Comparison of ENCODE assay signal across 21 mouse cellular contexts in the genomic region with DNA sequence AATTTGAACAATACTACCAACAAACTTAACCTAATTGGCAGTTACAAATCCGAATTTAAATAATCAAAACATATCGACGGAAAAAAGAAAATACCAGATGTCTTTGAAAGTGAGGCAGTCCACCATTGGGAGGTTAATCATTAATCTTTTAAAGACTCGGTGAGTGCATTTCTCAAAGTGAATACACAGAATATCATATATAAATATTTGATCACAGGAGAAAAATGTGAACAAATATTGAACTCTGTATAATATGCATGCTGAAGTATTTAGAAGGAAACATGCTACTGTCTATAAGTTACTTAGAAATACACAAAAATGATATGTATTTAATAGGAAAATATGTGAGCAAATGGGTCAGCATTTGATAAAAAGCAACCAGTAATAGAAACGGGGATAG. TPM values are rescaled to one million over a fixed set of nuclear protein-coding genes. Genes with fewer than 3 reads are reported as not detected.
DNase-seq lines count a peak whose midpoint lies in the region; ATAC-seq and TF ChIP-seq lines count a peak whose summit lies in the region.
"Had no signal": no experiment of that assay in that cellular context is flagged by ENCODE, and none has a peak within 500 bp of the region (broad histone marks: within the 10 kb centered on the region; RNA-seq: fewer than 3 reads in every experiment).

No protein-coding gene starts in this region.

- TF ChIP-seq EP300 in stomach, postnatal 0 days (optimal IDR thresholded peaks at IDR 0.05) = no peak

- H3K9ac ChIP-seq in intestine, embryonic 15.5 days = no peak overlapping the region
- no peak overlapping the region for H3K9ac ChIP-seq in intestine, embryonic 16.5 days (ENCODE audit: low read depth, low read length)
- H3K9ac ChIP-seq in stomach, embryonic 16.5 days (ENCODE audit: low read length) = no peak overlapping the region
- H3K9ac ChIP-seq in stomach, postnatal 0 days (ENCODE audit: low read length) = no peak overlapping the region

- H3K4me1 ChIP-seq in intestine, embryonic 15.5 days (replicated peaks) = no peaks in the 10 kb centered on the region
- no peaks in the 10 kb centered on the region for H3K4me1 ChIP-seq in intestine, embryonic 16.5 days (ENCODE audit: control insufficient read depth, insufficient read depth, low read length)
- no peaks in the 10 kb centered on the region for H3K4me1 ChIP-seq in stomach, embryonic 16.5 days (ENCODE audit: control insufficient read depth, insufficient read depth, low read length)
- no peaks in the 10 kb centered on the region for H3K4me1 ChIP-seq in stomach, postnatal 0 days (replicated peaks; ENCODE audit: control insufficient read depth, insufficient read depth)

- ATAC-seq in intestine, embryonic 15.5 days = 0 out of 2 replicates have a peak, but pooled peaks have one; percentile 45
- ATAC-seq in intestine, embryonic 16.5 days = no peak
- peak; percentile 56; the same call in 1 of the 2 replicates for ATAC-seq in stomach, embryonic 16.5 days (ENCODE audit: insufficient read depth, low FRiP score)
- peak; percentile 65; the same call in 1 of the 2 replicates for ATAC-seq in stomach, postnatal 0 days (ENCODE audit: low FRiP score, low TSS enrichment)
- ATAC-seq: activated CD4-positive, CD25-positive, alpha-beta regulatory T cell, adult 4 months; CD4-positive, CD25-positive, alpha-beta regulatory T cell, adult 4 months; Patski had no signal

- TF ChIP-seq CTCF in stomach, postnatal 0 days (IDR thresholded peaks at IDR 0.05; ENCODE audit: low read depth) = no peak

- H3K4me2 ChIP-seq in intestine, embryonic 15.5 days (replicated peaks) = no peak overlapping the region
- no peak overlapping the region for H3K4me2 ChIP-seq in intestine, embryonic 16.5 days (ENCODE audit: low read depth, low read length)
- no peak overlapping the region for H3K4me2 ChIP-seq in stomach, embryonic 16.5 days (ENCODE audit: low read depth, low read length)
- H3K4me2 ChIP-seq in stomach, postnatal 0 days (replicated peaks; ENCODE audit: low read depth) = no peak overlapping the region

- H3K27me3 ChIP-seq in intestine, embryonic 15.5 days (replicated peaks) = no peaks in the 10 kb centered on the region
- no peaks in the 10 kb centered on the region for H3K27me3 ChIP-seq in intestine, embryonic 16.5 days (replicated peaks; ENCODE audit: control insufficient read depth, insufficient read depth, low read length)
- H3K27me3 ChIP-seq in stomach, embryonic 16.5 days (ENCODE audit: control insufficient read depth, insufficient read depth, low read length) = no peaks in the 10 kb centered on the region
- H3K27me3 ChIP-seq in stomach, postnatal 0 days (ENCODE audit: control insufficient read depth, insufficient read depth, low read length) = no peaks in the 10 kb centered on the region
- H3K27me3 ChIP-seq: CH12.LX had no signal

- 58% methylated on average over 5 of the region's 5 CpGs for WGBS in intestine, embryonic 15.5 days
- 54% methylated on average over 5 of the region's 5 CpGs for WGBS in intestine, embryonic 16.5 days
- 49% methylated on average over 5 of the region's 5 CpGs for WGBS in stomach, embryonic 16.5 days
- WGBS in stomach, postnatal 0 days = 38% methylated on average over 5 of the region's 5 CpGs

- H3K27ac ChIP-seq in intestine, embryonic 15.5 days = no peak overlapping the region
- H3K27ac ChIP-seq in intestine, embryonic 16.5 days (ENCODE audit: low read length) = no peak overlapping the region
- no peak overlapping the region for H3K27ac ChIP-seq in stomach, embryonic 16.5 days (ENCODE audit: low read length)
- H3K27ac ChIP-seq in stomach, postnatal 0 days (replicated peaks) = no peak overlapping the region

- no peak for DNase-seq in stomach, postnatal 0 days (ENCODE audit: low spot score)
- DNase-seq in neural tube, embryonic 10.5 days (ENCODE audit: extremely low spot score, low spot score) = no peak
- DNase-seq in layer of hippocampus, adult 11-12 months (ENCODE audit: low spot score) = no peak
- DNase-seq: adrenal gland, adult 2 months; adrenal gland, adult 8-10 months; adrenal gland, postnatal 10 days; adrenal gland, postnatal 14 days; adrenal gland, postnatal 25 days; adrenal gland, postnatal 36 days; B cell, adult 2 months; cerebellum, adult 11 months; cerebellum, adult 11-12 months; cerebellum, adult 18-20 months had no signal

- H3K9me3 ChIP-seq in intestine, embryonic 15.5 days = no peaks in the 10 kb centered on the region
- H3K9me3 ChIP-seq in intestine, embryonic 16.5 days (ENCODE audit: control insufficient read depth, low read length) = no peaks in the 10 kb centered on the region
- H3K9me3 ChIP-seq in stomach, embryonic 16.5 days (replicated peaks; ENCODE audit: control insufficient read depth, low read length) = no peaks in the 10 kb centered on the region
- H3K9me3 ChIP-seq in stomach, postnatal 0 days (ENCODE audit: control insufficient read depth, low read length) = no peaks in the 10 kb centered on the region

- H3K4me3 ChIP-seq in intestine, embryonic 15.5 days (replicated peaks) = no peak overlapping the region
- H3K4me3 ChIP-seq in intestine, embryonic 16.5 days (ENCODE audit: low read length) = no peak overlapping the region
- no peak overlapping the region for H3K4me3 ChIP-seq in stomach, embryonic 16.5 days (replicated peaks; ENCODE audit: low read length)
- no peak overlapping the region for H3K4me3 ChIP-seq in stomach, postnatal 0 days (ENCODE audit: low read depth, low read length)

- H3K36me3 ChIP-seq in intestine, embryonic 15.5 days = no peaks in the 10 kb centered on the region
- no peaks in the 10 kb centered on the region for H3K36me3 ChIP-seq in intestine, embryonic 16.5 days (ENCODE audit: control insufficient read depth, insufficient read depth, low read length)
- H3K36me3 ChIP-seq in stomach, embryonic 16.5 days (ENCODE audit: control insufficient read depth, insufficient read depth, low read length) = no peaks in the 10 kb centered on the region
- H3K36me3 ChIP-seq in stomach, postnatal 0 days (ENCODE audit: control insufficient read depth, insufficient read depth, low read length) = no peaks in the 10 kb centered on the region
- H3K36me3 ChIP-seq: G1E had no signal

RNA-seq across cellular contexts. Expression of gene Acvr1c, which starts 21.0 kb away (rescaled TPM):
- 3.7 and 4.2 TPM in 2 replicates for polyA plus RNA-seq in intestine, embryonic 15.5 days (2015; fragmentation: Nextera tagmentation; extraction: Ambion mirVana)
- 3.8 and 5.3 TPM in 2 replicates for polyA plus RNA-seq in intestine, embryonic 16.5 days (2015; fragmentation: Nextera tagmentation; extraction: Ambion mirVana)
- 1.1 and 1.6 TPM in 2 replicates for polyA plus RNA-seq in stomach, embryonic 16.5 days (2015; fragmentation: Nextera tagmentation; extraction: Ambion mirVana)
- 1.6 and 1.7 TPM in 2 replicates for polyA plus RNA-seq in stomach, postnatal 0 days (2015; fragmentation: Nextera tagmentation; extraction: Ambion mirVana)
- polyA plus RNA-seq: G1E, Patski had no signal
